Comparison of ENCODE assay signal across 26 mouse cellular contexts in the genomic region with DNA sequence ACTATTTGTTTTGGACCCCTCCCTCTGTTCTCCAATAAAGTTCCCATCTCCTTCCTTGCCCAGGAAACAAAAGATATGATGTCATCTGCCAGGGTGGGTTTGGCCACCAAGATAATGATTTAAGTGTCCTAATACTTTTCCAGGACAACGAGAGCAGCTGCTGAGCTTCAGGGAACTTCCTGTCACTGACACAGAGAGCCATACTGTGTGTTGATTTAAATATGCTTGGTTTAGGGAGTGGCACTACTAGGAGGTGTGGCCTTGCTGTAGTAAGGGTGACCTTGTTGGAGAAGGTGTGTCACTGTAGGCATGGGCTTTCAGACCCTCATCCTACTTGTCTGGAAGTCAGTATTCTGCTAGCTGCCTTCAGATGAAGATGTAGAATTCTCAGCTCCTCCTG.
DNase-seq lines count a peak whose midpoint lies in the region; ATAC-seq and TF ChIP-seq lines count a peak whose summit lies in the region.
"Had no signal": no experiment of that assay in that cellular context is flagged by ENCODE, and none has a peak within 500 bp of the region (broad histone marks: within the 10 kb centered on the region; RNA-seq: fewer than 3 reads in every experiment).

No protein-coding gene starts in this region.

- no peak for TF ChIP-seq EP300 in heart, postnatal 0 days (IDR thresholded peaks at IDR 0.05; ENCODE audit: low read depth)

- no peaks in the 10 kb centered on the region for H3K36me3 ChIP-seq in heart, postnatal 0 days (replicated peaks; ENCODE audit: control insufficient read depth, insufficient read depth, low read length)
- H3K36me3 ChIP-seq in E14TG2a.4 (ENCODE audit: insufficient read depth, low read length) (no peaks in the 10 kb centered on the region; the same call in 1 of the 2 replicates), ES-E14 (ENCODE audit: control insufficient read depth, insufficient read depth, low read length, poor library complexity, severe bottlenecking) (no peaks in the 10 kb centered on the region)
- H3K36me3 ChIP-seq: embryonic facial prominence, embryonic 15.5 days; heart, embryonic 15.5 days; hindbrain, embryonic 13.5 days; limb, embryonic 15.5 days; liver, embryonic 13.5 days; midbrain, embryonic 13.5 days; stomach, embryonic 15.5 days had no signal

- no peaks in the 10 kb centered on the region for H3K27me3 ChIP-seq in heart, postnatal 0 days (ENCODE audit: control insufficient read depth, insufficient read depth, low read length)
- H3K27me3 ChIP-seq in E14TG2a.4 (ENCODE audit: insufficient read depth, low read length): no peaks in the 10 kb centered on the region
- H3K27me3 ChIP-seq: embryonic facial prominence, embryonic 15.5 days; forebrain, embryonic 13.5 days; heart, embryonic 15.5 days; hindbrain, embryonic 13.5 days; limb, embryonic 15.5 days; liver, embryonic 13.5 days; midbrain, embryonic 13.5 days; stomach, embryonic 15.5 days had no signal

- DNase-seq in heart, postnatal 0 days (ENCODE audit: low spot score): no peak
- no peak for DNase-seq in heart, postnatal 25 days (ENCODE audit: low spot score)
- no peak for DNase-seq in ES-E14 (ENCODE audit: low read depth, low spot score)
- DNase-seq in frontal cortex, postnatal 14 days (ENCODE audit: low spot score in 2 of 2): no peak
- DNase-seq in cerebellum, adult 18-20 months: no peak
- DNase-seq: adrenal gland, postnatal 14 days; cerebellum, adult 11-12 months; cerebellum, postnatal 10 days; gastrocnemius, postnatal 36 days; heart, postnatal 4 days; kidney, adult 8-10 months; kidney, postnatal 36 days; liver, embryonic 13.5 days; lung, adult 18-20 months; lung, postnatal 4 days; right cerebral cortex, postnatal 25 days had no signal

- H3K27ac ChIP-seq in heart, postnatal 0 days (ENCODE audit: low read depth): no peak overlapping the region
- peak overlapping the region; percentile 66; the same call in 1 of the 2 replicates for H3K27ac ChIP-seq in ES-E14 (ENCODE audit: insufficient read depth, low read depth, low read length, poor library complexity, severe bottlenecking)
- H3K27ac ChIP-seq: embryonic facial prominence, embryonic 15.5 days; forebrain, embryonic 13.5 days; heart, embryonic 15.5 days; hindbrain, embryonic 13.5 days; limb, embryonic 15.5 days; liver, embryonic 13.5 days; midbrain, embryonic 13.5 days; stomach, embryonic 15.5 days had no signal

- no peak for TF ChIP-seq CTCF in heart, postnatal 0 days (IDR thresholded peaks at IDR 0.05; ENCODE audit: low read depth)
- no peak for TF ChIP-seq CTCF in E14TG2a.4 (conservative IDR thresholded peaks at IDR 0.05; ENCODE audit: low read length)

- no peaks in the 10 kb centered on the region for H3K4me1 ChIP-seq in heart, postnatal 0 days (ENCODE audit: control insufficient read depth, insufficient read depth)
- H3K4me1 ChIP-seq in E14TG2a.4 (replicated peaks; ENCODE audit: low read depth, low read length): peaks cover 54% of the 10 kb centered on the region
- peaks cover 0 to 2% of the 10 kb centered on the region in 2 experiments; a peak in 1 of 4 replicates for H3K4me1 ChIP-seq in ES-E14 (ENCODE audit: control insufficient read depth in 2 of 2, insufficient read depth in 2 of 2, low read length in 2 of 2, poor library complexity in 1 of 2)
- H3K4me1 ChIP-seq: embryonic facial prominence, embryonic 15.5 days; forebrain, embryonic 13.5 days; heart, embryonic 15.5 days; liver, embryonic 13.5 days; stomach, embryonic 15.5 days had no signal

- H3K9ac ChIP-seq in heart, postnatal 0 days (replicated peaks; ENCODE audit: low read depth, low read length): no peak overlapping the region
- H3K9ac ChIP-seq in ES-E14 (ENCODE audit: insufficient read depth, low read depth, low read length, poor library complexity, severe bottlenecking): no peak overlapping the region
- H3K9ac ChIP-seq: embryonic facial prominence, embryonic 15.5 days; forebrain, embryonic 13.5 days; heart, embryonic 15.5 days; hindbrain, embryonic 13.5 days; limb, embryonic 15.5 days; liver, embryonic 13.5 days; midbrain, embryonic 13.5 days; stomach, embryonic 15.5 days had no signal

- in situ Hi-C loops in ES-E14 (cut with MboI; ENCODE audit: low sequenced_read_pairs in 2 of 2, unreplicated experiment in 2 of 2): no loop called here

- 0 out of 2 replicates have a peak, but pooled peaks have one; percentile 8 for ATAC-seq in heart, postnatal 0 days (ENCODE audit: insufficient read depth, low read depth)
- ATAC-seq: forebrain, embryonic 13.5 days; intestine, embryonic 16.5 days; lung, postnatal 0 days; midbrain, embryonic 13.5 days had no signal

- no peaks in the 10 kb centered on the region; the same call in 1 of the 2 replicates for H3K9me3 ChIP-seq in heart, postnatal 0 days (replicated peaks; ENCODE audit: control insufficient read depth, low read length)
- H3K9me3 ChIP-seq in E14TG2a.4 (ENCODE audit: low read length): peaks cover 12% of the 10 kb centered on the region
- no peaks in the 10 kb centered on the region for H3K9me3 ChIP-seq in ES-E14 (ENCODE audit: control insufficient read depth, insufficient read depth, low read depth, low read length)
- H3K9me3 ChIP-seq: embryonic facial prominence, embryonic 15.5 days; forebrain, embryonic 13.5 days; heart, embryonic 15.5 days; hindbrain, embryonic 13.5 days; limb, embryonic 15.5 days; midbrain, embryonic 13.5 days; stomach, embryonic 15.5 days had no signal

- intact Hi-C loops in heart, postnatal 25 days (cut with DNase I): no loop called here

- 53% methylated on average over 1 of the region's 1 CpGs for whole genome bisulfite sequencing in heart, postnatal 0 days

- no peak overlapping the region for H3K4me2 ChIP-seq in heart, postnatal 0 days (ENCODE audit: low read depth, low read length)
- H3K4me2 ChIP-seq: embryonic facial prominence, embryonic 15.5 days; forebrain, embryonic 13.5 days; heart, embryonic 15.5 days; hindbrain, embryonic 13.5 days; limb, embryonic 15.5 days; liver, embryonic 13.5 days; midbrain, embryonic 13.5 days; stomach, embryonic 15.5 days had no signal

- H3K4me3 ChIP-seq in heart, postnatal 0 days (ENCODE audit: low read depth, low read length): no peak overlapping the region
- peak overlapping the region; percentile 29; the same call in 1 of the 2 replicates for H3K4me3 ChIP-seq in E14TG2a.4 (replicated peaks; ENCODE audit: low read length)
- H3K4me3 ChIP-seq in ES-E14 (ENCODE audit: insufficient read depth in 1 of 2, low read depth in 1 of 2, low read length in 2 of 2, poor library complexity in 1 of 2, severe bottlenecking in 1 of 2): no peak overlapping the region
- H3K4me3 ChIP-seq: embryonic facial prominence, embryonic 15.5 days; forebrain, embryonic 13.5 days; heart, embryonic 15.5 days; hindbrain, embryonic 13.5 days; limb, embryonic 15.5 days; liver, embryonic 13.5 days; midbrain, embryonic 13.5 days; stomach, embryonic 15.5 days had no signal

TF ChIP-seq in ES-E14, 5 proteins besides CTCF, POLR2A, EP300 and RAD21:
- TF ChIP-seq CHD2 (IDR thresholded peaks at IDR 0.05; ENCODE audit: low read depth, low read length) (0 out of 2 replicates have a peak, but pooled peaks have one; percentile 25), HCFC1 (IDR thresholded peaks at IDR 0.05; ENCODE audit: borderline replicate concordance, insufficient read depth, low read length) (no peak)
